13 mouse cellular contexts compared by ENCODE assay signal in the genomic region with DNA sequence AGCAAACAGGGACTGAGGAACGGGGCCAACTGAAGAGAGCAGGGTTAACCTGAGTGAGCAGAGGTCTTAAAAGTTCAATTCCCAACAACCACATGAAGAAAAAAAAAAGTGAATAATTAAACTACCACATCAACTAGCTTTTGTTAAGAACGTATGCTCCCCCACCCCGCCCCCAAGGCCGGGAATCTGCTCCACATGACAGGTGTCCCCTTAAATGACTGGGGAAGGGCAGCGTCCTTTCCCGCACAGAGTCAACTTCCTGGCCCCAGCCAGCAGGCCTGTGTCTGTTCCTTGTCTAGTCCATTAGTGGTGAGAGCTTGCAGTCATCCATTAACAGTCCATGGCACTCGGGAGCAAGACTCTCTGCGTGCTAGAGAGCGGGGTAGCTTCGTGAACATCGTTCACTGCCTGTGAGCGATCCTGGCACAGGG.
A peak's percentile ranks its signal among the peaks of the same experiment; 100 is the strongest.
DNase-seq lines count a peak whose midpoint lies in the region.
"Had no signal": no experiment of that assay in that cellular context is flagged by ENCODE, and none has a peak within 500 bp of the region (broad histone marks: within the 10 kb centered on the region; RNA-seq: fewer than 3 reads in every experiment).

No protein-coding gene starts in this region.

- peak; percentile 9 for DNase-seq in retina, embryonic 14.5 days (ENCODE audit: low spot score)
- no peak for DNase-seq in retina, postnatal 1 day
- peak; percentile 34 for DNase-seq in Muller cell, postnatal 12 days (ENCODE audit: inconsistent ontology term)
- peak; percentile 67 to 68 for DNase-seq in kidney, adult 8-10 months
- peak; percentile 68 to 77 for DNase-seq in kidney, postnatal 36 days
- no peak for DNase-seq in right cerebral cortex, postnatal 4 days
- no peak for DNase-seq in embryo, embryonic 10 days (ENCODE audit: low spot score)
- DNase-seq: adrenal gland, adult 8-10 months; cerebellum, adult 18-20 months; cerebellum, postnatal 36 days; forebrain, postnatal 0 days; lung, postnatal 36 days; thymus, adult 18-20 months had no signal

Comparison
In these comparisons a context has a peak if more than half of its experiments do, and no peak if none do; other contexts are left out.
1. DNase-seq: peak in retina, embryonic 14.5 days (single experiment), Muller cell, postnatal 12 days (single experiment), kidney, adult 8-10 months (2 of 2) and kidney, postnatal 36 days (2 of 2); none in retina, postnatal 1 day (single experiment), right cerebral cortex, postnatal 4 days (single experiment) and embryo, embryonic 10 days (single experiment).